Mouse (Mus musculus): ENCODE data around the gene Rfc2.

DNA sequence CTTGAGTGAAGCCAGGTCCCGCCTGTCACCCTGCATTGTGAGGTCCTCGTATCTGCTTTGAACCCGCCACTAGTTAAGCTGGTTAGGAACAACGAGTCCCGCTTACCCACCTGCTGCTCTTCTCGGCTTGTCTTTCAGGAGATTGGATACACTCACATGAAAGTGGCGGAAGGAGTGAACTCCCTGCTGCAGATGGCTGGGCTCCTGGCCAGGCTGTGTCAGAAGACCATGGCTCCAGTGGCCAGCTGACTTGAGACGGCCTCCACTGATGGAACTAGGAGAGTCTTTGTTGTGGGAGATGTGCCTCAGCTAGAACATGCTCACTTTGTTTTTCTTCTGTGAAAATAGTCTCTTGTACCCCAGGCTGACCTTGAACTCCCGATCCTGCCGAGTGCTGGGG lies 16.5 kb downstream of the Rfc2 start:
- TF ChIP-seq CTCF (conservative IDR thresholded peaks at IDR 0.05; ENCODE audit: low read length) (no peak), NANOG (IDR thresholded peaks at IDR 0.05; ENCODE audit: borderline replicate concordance, low read length) (no peak)

Data from E14TG2a.4 (cell line).